Mouse (Mus musculus) lung, embryonic 14.5 days (tissue): ENCODE results near the gene Trp53bp1. TPM values are rescaled to one million over a fixed set of nuclear protein-coding genes. Genes with fewer than 3 reads are reported as not detected.

ENCODE experiments used
- ATAC-seq: fragments of 200-750 bp; cut with Nextera tagmentation; 2 replicates; pipeline ENCODE4 v1.8.0; 2017; ENCODE audit warnings: mild to moderate bottlenecking, moderate TSS enrichment, moderate library complexity; ENCODE audit not compliant: insufficient read depth
- DNase-seq: peaks from one replicate; pipeline ENCODE4 v3.0.0-alpha.2; 2015
- H3K27ac ChIP-seq: fragments of 300-500 bp; sonication (generic); 2 replicates; pipeline ENCODE4 v1.5.1; 2014; ENCODE audit warnings: low read depth, mild to moderate bottlenecking, moderate library complexity
- H3K27me3 ChIP-seq: fragments of 300-500 bp; sonication (generic); 2 replicates; pipeline ENCODE4 v1.6.1; 2014; ENCODE audit warnings: low read length, control low read depth; ENCODE audit not compliant: insufficient read depth
- H3K36me3 ChIP-seq: fragments of 300-500 bp; sonication (generic); 2 replicates; pipeline ENCODE4 v1.6.1; 2014; ENCODE audit warnings: control low read depth; ENCODE audit not compliant: insufficient read depth
- H3K4me1 ChIP-seq: fragments of 300-500 bp; sonication (generic); 2 replicates; pipeline ENCODE4 v1.6.1; 2014; ENCODE audit warnings: antibody characterized with exemption, control low read depth; ENCODE audit not compliant: insufficient read depth
- H3K4me2 ChIP-seq: fragments of 300-500 bp; sonication (generic); 2 replicates; pipeline ENCODE4 v1.6.1; 2014; ENCODE audit warnings: mild to moderate bottlenecking
- H3K4me3 ChIP-seq: fragments of 300-500 bp; sonication (generic); 2 replicates; pipeline ENCODE4 v1.5.1; 2014; ENCODE audit warnings: low read depth, low read length
- H3K9ac ChIP-seq: fragments of 300-500 bp; sonication (generic); 2 replicates; pipeline ENCODE4 v1.6.1; 2014
- H3K9me3 ChIP-seq: fragments of 300-500 bp; sonication (generic); 2 replicates; pipeline ENCODE4 v1.6.1; 2016; ENCODE audit warnings: low read depth, low read length, control low read depth
- CTCF ChIP-seq: IDR thresholded peaks from 2 replicates; pipeline ENCODE4 v1.5.1; 2016; ENCODE audit warnings: antibody characterized with exemption, low read depth
- WGBS: fragments of 180-500 bp; shearing (Covaris S2); extraction: QIAGEN DNeasy Blood & Tissue Kit; methylation state at CpG from one replicate; pipeline ENCODE4 v1.1.7; 2014; 5-methylcytosine and 5-hydroxymethylcytosine counted together
- polyA plus RNA-seq: library from polyadenylated mRNA; unstranded; fragments of >200 nt; fragmentation: Nextera tagmentation; extraction: Ambion mirVana; gene quantifications from 2 replicates; pipeline ENCODE4 v1.2.1, GENCODE M21; 2014

Gene Trp53bp1
- polyA plus RNA-seq, 1 experiment from 2014 or later: 73.6 TPM

DNA sequence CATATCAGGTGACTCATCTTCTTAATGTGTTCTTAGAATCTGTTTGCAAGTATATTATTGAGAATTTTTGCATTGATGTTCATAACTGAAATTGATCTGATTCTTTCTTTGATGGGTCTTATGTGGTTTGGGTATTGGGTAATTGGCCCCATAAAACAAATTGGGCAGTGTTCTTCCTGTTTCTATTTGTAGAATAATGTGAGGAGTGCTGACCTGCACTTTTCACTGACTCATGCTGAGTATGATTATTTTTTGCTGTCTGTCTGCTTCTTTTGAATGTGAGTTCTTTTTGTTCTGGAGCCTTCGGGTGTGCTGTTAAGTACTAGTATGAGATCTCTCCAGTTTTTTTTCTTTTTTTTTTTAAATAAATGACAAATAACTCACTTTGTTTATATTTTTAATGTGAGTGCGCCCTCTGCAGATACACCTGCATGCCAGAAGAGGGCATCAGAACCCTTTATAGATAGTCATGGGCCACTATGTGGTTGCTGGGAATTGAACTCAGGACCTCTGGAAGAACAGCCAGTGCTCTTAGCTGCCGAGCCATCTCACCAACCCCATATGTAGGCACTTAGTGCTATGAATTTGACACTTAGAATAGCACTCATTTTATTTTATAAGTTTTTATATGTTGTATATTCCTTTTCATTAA lies 92.3 kb downstream of the Trp53bp1 start:
- no peaks in the 10 kb centered on the region for H3K4me1 ChIP-seq
- ATAC-seq: no peak

DNA sequence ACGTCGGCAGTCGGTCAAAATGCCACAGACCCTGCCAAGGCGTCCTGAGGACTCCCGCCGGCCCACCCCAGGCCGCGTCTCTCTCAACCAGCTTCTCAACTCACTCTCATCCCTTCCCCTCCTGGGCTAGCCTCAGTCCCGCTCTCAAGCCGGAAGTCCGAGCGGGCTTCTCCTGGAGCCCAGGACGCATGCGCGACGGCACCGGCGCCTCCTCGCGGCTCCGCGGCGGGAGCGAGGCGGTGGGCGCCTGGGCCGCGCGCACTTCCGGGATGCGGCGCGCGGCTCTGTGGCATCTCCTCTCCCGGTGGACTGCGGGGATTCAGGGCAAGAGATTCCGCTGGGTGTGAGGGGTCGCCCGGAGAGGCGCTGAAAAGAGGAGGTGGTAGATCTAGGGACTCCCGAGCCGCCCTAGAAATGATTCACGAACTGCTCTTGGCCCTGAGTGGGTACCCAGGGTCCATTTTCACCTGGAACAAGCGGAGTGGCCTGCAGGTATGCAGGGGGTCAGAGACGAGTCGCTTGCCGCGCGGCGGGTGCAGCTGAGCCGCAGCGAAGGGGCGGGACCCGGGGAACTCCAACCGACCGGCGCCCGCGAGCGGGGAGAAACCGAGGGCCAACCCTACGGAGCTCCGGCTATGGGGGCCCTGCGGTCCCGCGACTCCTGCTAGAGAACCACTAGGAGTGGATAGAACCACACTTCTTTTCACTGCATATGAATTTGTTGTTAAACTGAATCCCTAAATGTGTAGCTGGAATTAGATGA lies 100.0 kb downstream of the Trp53bp1 start, which contains the start of gene Zscan29:
TSS of gene Zscan29 (minus strand) at position 146 of the 763 bp plus-strand sequence.
- Histone ChIP-seq H3K36me3 (peaks cover 31% of the 10 kb centered on the region), H3K4me1 (peaks cover 7% of the 10 kb centered on the region), H3K9ac (peak within 1 kb of the TSS; percentile 83), H3K4me2 (peak within 1 kb of the TSS; percentile 75), H3K27me3 (no peaks in the 10 kb centered on the region), H3K9me3 (no peaks in the 10 kb centered on the region), H3K4me3 (peak within 1 kb of the TSS; percentile 82), H3K27ac (peak within 1 kb of the TSS; percentile 87)
- under 1% methylated on average over 66 of the region's 66 CpGs for WGBS
- DNase-seq (peak; percentile 96), ATAC-seq (peak; percentile 97)
- no peak for TF ChIP-seq CTCF

More for the DNA sequence above, 92.3 kb downstream of the Trp53bp1 start:
- Histone ChIP-seq H3K36me3 (peaks cover 69% of the 10 kb centered on the region), H3K9ac (no peak overlapping the region), H3K4me3 (no peak overlapping the region), H3K9me3 (no peaks in the 10 kb centered on the region), H3K4me2 (no peak overlapping the region), H3K27me3 (no peaks in the 10 kb centered on the region), H3K27ac (no peak overlapping the region)
- no peak for DNase-seq
- WGBS: 92% methylated on average over 3 of the region's 3 CpGs
- no peak for TF ChIP-seq CTCF

DNA sequence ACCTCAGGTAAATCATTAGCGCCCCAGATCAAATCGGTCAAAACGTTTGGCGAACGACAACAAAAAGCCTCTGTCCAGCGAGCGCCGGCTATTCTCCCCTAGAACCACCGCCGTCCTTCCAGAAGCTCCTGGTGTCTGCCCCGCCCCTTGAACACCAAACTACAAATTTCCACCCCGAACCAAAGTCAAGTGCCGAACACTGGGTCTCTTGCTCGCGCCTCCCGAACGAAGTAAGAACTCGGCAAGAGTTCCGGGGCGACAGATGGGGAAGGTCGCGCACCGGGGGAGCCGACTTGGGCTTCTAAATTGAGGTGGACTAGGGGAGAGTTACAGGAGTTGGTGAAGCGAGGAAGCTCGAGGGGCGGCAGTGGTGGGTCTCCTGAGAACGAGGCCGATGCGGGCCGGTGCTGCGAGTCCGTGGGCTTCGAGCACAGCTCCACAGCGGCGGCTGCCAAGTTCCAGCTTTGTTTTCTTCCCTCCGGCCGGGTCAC lies 100.7 kb downstream of the Trp53bp1 start, which contains the start of gene Tubgcp4:
TSS of gene Tubgcp4 (plus strand) at position 174 of the 491 bp plus-strand sequence.
- peaks cover 7% of the 10 kb centered on the region for H3K4me1 ChIP-seq
- no peak for TF ChIP-seq CTCF
- peaks cover 29% of the 10 kb centered on the region for H3K36me3 ChIP-seq
- H3K9me3 ChIP-seq: no peaks in the 10 kb centered on the region
- H3K27ac ChIP-seq: peak within 1 kb of the TSS; percentile 87
- DNase-seq (peak; percentile 62), ATAC-seq (peak; percentile 51)
- peak within 1 kb of the TSS; percentile 75 for H3K4me2 ChIP-seq
- under 1% methylated on average over 38 of the region's 38 CpGs for WGBS
- no peaks in the 10 kb centered on the region for H3K27me3 ChIP-seq
- H3K9ac ChIP-seq: peak within 1 kb of the TSS; percentile 83
- H3K4me3 ChIP-seq: peak within 1 kb of the TSS; percentile 82

DNA sequence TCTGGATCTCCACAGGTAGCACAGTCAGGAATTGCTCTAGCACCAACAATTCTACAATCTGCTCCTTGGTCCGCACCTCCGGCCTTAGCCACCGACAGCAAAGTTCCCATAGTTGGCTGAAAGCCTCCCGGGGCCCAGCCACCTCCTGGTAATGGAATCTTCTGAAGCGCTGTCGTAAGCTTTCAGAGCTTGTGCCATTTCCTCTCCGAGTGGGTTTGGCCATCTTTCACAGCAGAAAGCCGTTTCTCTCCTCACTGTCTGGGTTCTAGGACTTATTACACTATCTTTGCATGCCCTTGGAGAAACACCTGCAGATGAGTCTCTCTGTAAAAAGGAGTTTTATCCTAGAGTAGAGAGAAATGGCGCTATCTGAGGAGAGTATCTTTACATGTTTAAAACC lies 101.3 kb downstream of the Trp53bp1 start:
- Histone ChIP-seq H3K4me2 (peak overlapping the region; percentile 75), H3K9me3 (no peaks in the 10 kb centered on the region), H3K27ac (no peak overlapping the region), H3K9ac (peak overlapping the region; percentile 83), H3K4me1 (peaks cover 7% of the 10 kb centered on the region), H3K4me3 (peak overlapping the region; percentile 82), H3K36me3 (peaks cover 23% of the 10 kb centered on the region), H3K27me3 (no peaks in the 10 kb centered on the region)
- WGBS: 1% methylated on average over 9 of the region's 9 CpGs
- no peak for TF ChIP-seq CTCF
- peak; percentile 51 for DNase-seq
- ATAC-seq: no peak

DNA sequence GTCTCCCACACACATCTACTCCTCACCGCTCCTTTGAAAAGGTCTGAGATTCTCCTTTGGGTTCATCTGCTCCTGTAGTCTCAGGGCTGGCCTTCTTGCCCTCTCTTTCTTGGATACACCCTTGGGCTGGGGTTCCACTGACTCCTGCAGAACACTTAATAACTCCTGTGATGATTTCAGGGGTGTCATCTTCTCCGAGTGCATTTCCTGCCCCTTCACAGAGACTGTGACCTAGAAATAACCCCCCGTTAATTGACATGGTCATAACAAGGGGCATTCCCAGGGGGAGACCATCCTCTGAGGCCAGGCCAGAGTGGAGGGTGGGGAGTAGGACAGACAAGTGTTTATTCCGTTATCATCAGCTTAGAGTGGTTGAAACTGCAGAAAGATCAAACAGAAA lies 102.0 kb downstream of the Trp53bp1 start:
- TF ChIP-seq CTCF: no peak
- H3K9me3 ChIP-seq: no peaks in the 10 kb centered on the region
- 29% methylated on average over 4 of the region's 4 CpGs for WGBS
- ATAC-seq (no peak), DNase-seq (no peak)
- peaks cover 7% of the 10 kb centered on the region for H3K4me1 ChIP-seq
- peak overlapping the region; percentile 83 for H3K9ac ChIP-seq
- peak overlapping the region; percentile 82 for H3K4me3 ChIP-seq
- H3K27ac ChIP-seq: no peak overlapping the region
- H3K27me3 ChIP-seq: no peaks in the 10 kb centered on the region
- peak overlapping the region; percentile 75 for H3K4me2 ChIP-seq
- H3K36me3 ChIP-seq: peaks cover 21% of the 10 kb centered on the region

DNA sequence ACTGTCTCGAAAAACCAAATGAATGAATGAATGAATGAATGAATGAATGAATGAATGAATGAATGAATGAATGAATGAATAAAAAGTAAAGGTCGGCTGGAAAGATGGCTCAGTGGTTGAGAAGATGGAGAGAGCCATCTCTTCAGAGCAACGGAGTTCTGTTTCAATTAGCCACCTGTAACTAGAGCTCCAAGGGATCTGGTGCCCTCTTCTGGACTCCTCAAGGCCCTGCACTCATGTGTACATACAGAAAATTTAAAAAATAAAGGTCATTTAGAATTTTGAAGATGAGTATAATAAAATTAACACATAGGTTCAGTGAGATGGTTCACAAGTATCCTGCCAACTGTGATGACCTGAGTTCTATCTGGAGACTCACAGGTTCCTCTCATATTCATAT lies 118.1 kb downstream of the Trp53bp1 start:
- Histone ChIP-seq H3K4me1 (no peaks in the 10 kb centered on the region), H3K4me3 (no peak overlapping the region), H3K9ac (no peak overlapping the region), H3K4me2 (no peak overlapping the region), H3K36me3 (peaks cover 24% of the 10 kb centered on the region), H3K9me3 (no peaks in the 10 kb centered on the region), H3K27ac (no peak overlapping the region), H3K27me3 (no peaks in the 10 kb centered on the region)
- DNase-seq (peak; percentile 21), ATAC-seq (no peak)
- TF ChIP-seq CTCF: peak; percentile 41
- 81% methylated on average over 3 of the region's 3 CpGs for WGBS

DNA sequence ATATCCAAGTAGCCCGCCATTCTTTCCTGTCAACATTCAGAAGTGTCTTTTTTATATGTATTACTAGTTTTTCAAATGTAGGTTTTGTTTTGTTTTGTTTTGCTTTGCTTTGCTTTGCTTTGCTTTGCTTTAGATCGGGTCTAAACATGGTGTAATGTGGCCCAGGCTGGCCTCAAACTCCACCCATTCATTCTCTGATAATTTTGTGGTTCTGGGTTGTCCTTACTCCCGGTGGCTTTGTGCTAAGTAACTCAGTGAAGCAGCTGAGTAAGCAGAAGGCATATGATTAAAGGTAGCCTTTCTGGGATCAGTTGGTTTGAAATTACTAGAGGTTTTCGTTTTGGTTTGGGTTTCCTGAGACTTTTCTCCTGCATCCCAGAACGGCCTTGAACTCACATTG lies 121.5 kb downstream of the Trp53bp1 start:
- Histone ChIP-seq H3K4me2 (no peak overlapping the region), H3K27ac (no peak overlapping the region), H3K4me3 (no peak overlapping the region), H3K36me3 (peaks cover 20% of the 10 kb centered on the region; the same call in 1 of the 2 replicates), H3K9ac (no peak overlapping the region), H3K4me1 (no peaks in the 10 kb centered on the region), H3K27me3 (no peaks in the 10 kb centered on the region), H3K9me3 (no peaks in the 10 kb centered on the region)
- DNase-seq: no peak
- no peak for ATAC-seq
- WGBS: 84% methylated on average over 5 of the region's 5 CpGs
- no peak for TF ChIP-seq CTCF

Other genes with a start within 250 kb of the Trp53bp1 start
- gene Epb42, start 234.3 kb downstream of the Trp53bp1 start, polyA plus RNA-seq: 0.72 and 0.78 TPM in 2 replicates
- gene Tgm5, start 185.6 kb downstream of the Trp53bp1 start, polyA plus RNA-seq: not detected in 2 replicates
- not detected in 2 replicates for gene Tgm7, start 161.6 kb downstream of the Trp53bp1 start, polyA plus RNA-seq
- gene Adal, start 131.0 kb downstream of the Trp53bp1 start, polyA plus RNA-seq: 18.8 and 21.4 TPM in 2 replicates
- gene Lcmt2, start 130.8 kb downstream of the Trp53bp1 start, polyA plus RNA-seq: 21.6 and 21.8 TPM in 2 replicates
- 51.9 and 58.0 TPM in 2 replicates for gene Tubgcp4, start 100.8 kb downstream of the Trp53bp1 start, polyA plus RNA-seq
- gene Zscan29, start 100.3 kb downstream of the Trp53bp1 start, polyA plus RNA-seq: 9.7 and 10.8 TPM in 2 replicates
- 5.5 and 5.7 TPM in 2 replicates for gene Map1a, start 18.2 kb upstream of the Trp53bp1 start, polyA plus RNA-seq
- gene Ppip5k1, start 84.0 kb upstream of the Trp53bp1 start, polyA plus RNA-seq: 10.5 and 10.8 TPM in 2 replicates
- 0.75 and 1.4 TPM in 2 replicates for gene Ckmt1, start 86.3 kb upstream of the Trp53bp1 start, polyA plus RNA-seq
- gene Strc, start 115.8 kb upstream of the Trp53bp1 start, polyA plus RNA-seq: 0.24 TPM in 1 of 2 replicates, not detected in the other
- gene Pdia3, start 142.4 kb upstream of the Trp53bp1 start, polyA plus RNA-seq: 628 and 649 TPM in 2 replicates
- gene Catsper2, start 142.4 kb upstream of the Trp53bp1 start, polyA plus RNA-seq: 2.0 and 2.6 TPM in 2 replicates
- gene Ell3, start 172.9 kb upstream of the Trp53bp1 start, polyA plus RNA-seq: 9.0 and 10.4 TPM in 2 replicates
- gene Serf2, start 177.8 kb upstream of the Trp53bp1 start, polyA plus RNA-seq: 488 and 525 TPM in 2 replicates
- gene Hypk, start 181.9 kb upstream of the Trp53bp1 start, polyA plus RNA-seq: 87.4 and 97.0 TPM in 2 replicates
- gene Serinc4, start 185.4 kb upstream of the Trp53bp1 start, polyA plus RNA-seq: 0.47 TPM in 1 of 2 replicates, not detected in the other
- gene Mfap1b, start 202.7 kb upstream of the Trp53bp1 start, polyA plus RNA-seq: 47.9 and 51.2 TPM in 2 replicates
- gene Mfap1a, start 235.3 kb upstream of the Trp53bp1 start, polyA plus RNA-seq: 24.7 and 25.6 TPM in 2 replicates
- gene Wdr76, start 235.3 kb upstream of the Trp53bp1 start, polyA plus RNA-seq: 10.2 and 10.4 TPM in 2 replicates